Mouse (Mus musculus): Measurements from ENCODE around the gene Dgke.

GRCm38 (mm10) chr11:89023477-89023876, 43.2 kb downstream of the Dgke start:
- no peak for TF ChIP-seq CTCF (IDR thresholded peaks at IDR 0.05; ENCODE audit: low read depth)
- TF ChIP-seq EP300 (optimal IDR thresholded peaks at IDR 0.05) = no peak

Measured in stomach, postnatal 0 days (tissue).